Mouse (Mus musculus): ENCODE measurements around the gene Krt90. TPM values are rescaled to one million over a fixed set of nuclear protein-coding genes. Genes with fewer than 3 reads are reported as not detected.

The Krt90 gene
- polyA plus RNA-seq, 1 experiment from 2014 or later = 0.16 TPM

DNA sequence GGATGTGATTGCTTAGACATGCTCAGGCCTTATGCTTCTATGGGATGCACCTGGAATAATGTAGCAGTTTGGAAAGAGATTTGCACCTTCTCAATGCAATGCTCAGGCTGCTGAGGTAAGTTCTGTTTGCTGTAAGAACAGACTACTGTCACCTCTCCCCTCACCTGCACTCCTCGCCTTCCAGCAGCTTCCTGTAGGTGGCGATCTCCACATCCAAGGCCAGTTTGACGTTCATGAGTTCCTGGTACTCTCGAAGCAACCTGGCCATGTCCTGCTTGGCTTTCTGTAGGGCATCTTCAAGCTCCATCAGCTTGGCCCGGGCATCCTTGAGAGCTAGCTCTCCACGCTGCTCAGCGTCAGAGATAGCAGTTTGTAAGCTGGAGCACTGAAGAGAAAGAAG lies 5.0 kb upstream of the Krt90 start:
- H3K27me3 ChIP-seq (ENCODE audit: control insufficient read depth, insufficient read depth, low read length) = peaks cover 21% of the 10 kb centered on the region
- no peak overlapping the region for H3K27ac ChIP-seq (ENCODE audit: low read depth, low read length)
- H3K4me3 ChIP-seq (ENCODE audit: low read depth, low read length) = no peak overlapping the region
- H3K36me3 ChIP-seq (ENCODE audit: control insufficient read depth, insufficient read depth, low read length) = no peaks in the 10 kb centered on the region
- 38% methylated on average over 7 of the region's 7 CpGs for WGBS (ENCODE audit: insufficient replicate concordance)
- no peak for ATAC-seq (replicated peaks; ENCODE audit: insufficient number of reproducible peaks, low FRiP score, low TSS enrichment)
- no peak overlapping the region for H3K4me2 ChIP-seq
- H3K9me3 ChIP-seq (replicated peaks; ENCODE audit: control insufficient read depth, low read length) = no peaks in the 10 kb centered on the region
- H3K9ac ChIP-seq (ENCODE audit: low read depth, low read length) = no peak overlapping the region
- H3K4me1 ChIP-seq (ENCODE audit: control insufficient read depth, insufficient read depth, low read length) = no peaks in the 10 kb centered on the region

- H3K9ac ChIP-seq (ENCODE audit: low read depth, low read length) = no peak overlapping the region
- H3K4me3 ChIP-seq (ENCODE audit: low read depth, low read length) = no peak overlapping the region
- H3K27me3 ChIP-seq (ENCODE audit: control insufficient read depth, insufficient read depth, low read length) = peaks cover 19% of the 10 kb centered on the region; the same call in 1 of the 2 replicates
- no peaks in the 10 kb centered on the region for H3K36me3 ChIP-seq (ENCODE audit: control insufficient read depth, insufficient read depth, low read length)
- ATAC-seq (replicated peaks; ENCODE audit: insufficient number of reproducible peaks, low FRiP score, low TSS enrichment) = no peak
- WGBS (ENCODE audit: insufficient replicate concordance) = 21% methylated on average over 7 of the region's 7 CpGs
- H3K4me2 ChIP-seq = no peak overlapping the region
- no peaks in the 10 kb centered on the region for H3K9me3 ChIP-seq (replicated peaks; ENCODE audit: control insufficient read depth, low read length)
- no peak overlapping the region for H3K27ac ChIP-seq (ENCODE audit: low read depth, low read length)
- H3K4me1 ChIP-seq (ENCODE audit: control insufficient read depth, insufficient read depth, low read length) = no peaks in the 10 kb centered on the region
Observed at GRCm38 (mm10) chr15:101558034-101558646, 4.6 kb downstream of the Krt90 start.

DNA sequence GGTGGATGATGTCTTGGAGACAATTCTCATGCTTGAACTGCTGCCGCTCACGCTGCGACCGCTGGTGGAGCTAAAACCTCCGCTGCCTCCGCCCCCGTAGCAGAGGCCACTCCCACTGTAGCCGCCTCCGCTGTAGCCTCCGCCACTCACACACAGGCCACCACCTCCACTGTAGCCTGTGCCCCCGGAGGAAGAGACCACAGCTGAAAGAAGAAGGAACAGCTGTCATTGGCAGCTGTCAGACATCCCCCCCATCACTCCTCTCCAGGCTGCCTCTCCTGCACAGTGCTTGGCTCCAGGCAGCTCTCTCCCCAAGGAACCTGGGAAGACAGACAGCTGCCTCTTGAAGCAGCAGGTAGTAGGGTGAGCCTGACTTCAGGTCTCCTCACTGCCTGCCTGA lies 9.6 kb downstream of the Krt90 start:
- Histone ChIP-seq H3K27ac (ENCODE audit: low read depth, low read length) (no peak overlapping the region), H3K9ac (ENCODE audit: low read depth, low read length) (no peak overlapping the region), H3K9me3 (replicated peaks; ENCODE audit: control insufficient read depth, low read length) (no peaks in the 10 kb centered on the region), H3K36me3 (ENCODE audit: control insufficient read depth, insufficient read depth, low read length) (no peaks in the 10 kb centered on the region), H3K4me2 (peak overlapping the region; percentile 16; the same call in 1 of the 2 replicates), H3K4me3 (ENCODE audit: low read depth, low read length) (no peak overlapping the region), H3K4me1 (ENCODE audit: control insufficient read depth, insufficient read depth, low read length) (no peaks in the 10 kb centered on the region), H3K27me3 (ENCODE audit: control insufficient read depth, insufficient read depth, low read length) (peaks cover 44% of the 10 kb centered on the region)
- no peak for ATAC-seq (replicated peaks; ENCODE audit: insufficient number of reproducible peaks, low FRiP score, low TSS enrichment)
- under 1% methylated on average over 11 of the region's 11 CpGs for WGBS (ENCODE audit: insufficient replicate concordance)

GRCm38 (mm10) chr15:101552188-101552587 lies 10.6 kb downstream of the Krt90 start:
- 84% methylated on average over 8 of the region's 8 CpGs for WGBS (ENCODE audit: insufficient replicate concordance)
- Histone ChIP-seq H3K27me3 (ENCODE audit: control insufficient read depth, insufficient read depth, low read length) (peaks cover 44% of the 10 kb centered on the region), H3K9ac (ENCODE audit: low read depth, low read length) (no peak overlapping the region), H3K9me3 (replicated peaks; ENCODE audit: control insufficient read depth, low read length) (no peaks in the 10 kb centered on the region), H3K4me2 (no peak overlapping the region), H3K36me3 (ENCODE audit: control insufficient read depth, insufficient read depth, low read length) (no peaks in the 10 kb centered on the region), H3K4me1 (ENCODE audit: control insufficient read depth, insufficient read depth, low read length) (no peaks in the 10 kb centered on the region), H3K27ac (ENCODE audit: low read depth, low read length) (no peak overlapping the region), H3K4me3 (ENCODE audit: low read depth, low read length) (no peak overlapping the region)
- ATAC-seq (replicated peaks; ENCODE audit: insufficient number of reproducible peaks, low FRiP score, low TSS enrichment) = no peak

DNA sequence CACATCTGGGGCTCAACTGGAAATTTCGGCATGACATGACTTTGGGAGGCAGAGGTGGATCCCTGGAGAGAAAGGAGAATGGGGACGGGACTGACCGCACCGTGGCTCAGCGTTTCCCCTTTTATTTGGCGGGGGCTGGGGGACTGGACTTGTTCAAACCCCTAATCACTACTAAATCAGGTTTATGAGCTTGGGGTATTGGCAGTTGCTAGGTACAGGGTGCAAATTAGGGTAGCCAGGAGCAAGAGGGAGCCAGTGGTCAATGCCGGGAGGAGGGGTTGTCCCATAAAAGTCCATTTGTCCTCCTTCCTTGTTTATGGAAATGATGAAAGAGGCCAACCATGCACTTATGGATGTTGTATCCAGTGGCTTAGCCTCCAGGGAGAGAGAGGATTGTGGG lies 12.2 kb downstream of the Krt90 start, which contains the start of gene Krt82:
Gene Krt82 (minus strand): TSS at position 101 of the 400 bp plus-strand sequence.
- H3K4me1 ChIP-seq (ENCODE audit: control insufficient read depth, insufficient read depth, low read length) = no peaks in the 10 kb centered on the region
- no peaks in the 10 kb centered on the region for H3K9me3 ChIP-seq (replicated peaks; ENCODE audit: control insufficient read depth, low read length)
- no peak within 1 kb of the TSS for H3K4me2 ChIP-seq
- H3K27ac ChIP-seq (ENCODE audit: low read depth, low read length) = no peak within 1 kb of the TSS
- ATAC-seq (replicated peaks; ENCODE audit: insufficient number of reproducible peaks, low FRiP score, low TSS enrichment) = no peak
- no peak within 1 kb of the TSS for H3K4me3 ChIP-seq (ENCODE audit: low read depth, low read length)
- WGBS (ENCODE audit: insufficient replicate concordance) = 83% methylated on average over 7 of the region's 7 CpGs
- peaks cover 44% of the 10 kb centered on the region for H3K27me3 ChIP-seq (ENCODE audit: control insufficient read depth, insufficient read depth, low read length)
- no peak within 1 kb of the TSS for H3K9ac ChIP-seq (ENCODE audit: low read depth, low read length)
- H3K36me3 ChIP-seq (ENCODE audit: control insufficient read depth, insufficient read depth, low read length) = no peaks in the 10 kb centered on the region

- H3K4me2 ChIP-seq = no peak overlapping the region
- no peak overlapping the region for H3K4me3 ChIP-seq (ENCODE audit: low read depth, low read length)
- H3K27me3 ChIP-seq (ENCODE audit: control insufficient read depth, insufficient read depth, low read length) = peaks cover 8% of the 10 kb centered on the region
- H3K4me1 ChIP-seq (ENCODE audit: control insufficient read depth, insufficient read depth, low read length) = no peaks in the 10 kb centered on the region
- H3K36me3 ChIP-seq (ENCODE audit: control insufficient read depth, insufficient read depth, low read length) = no peaks in the 10 kb centered on the region
- no peaks in the 10 kb centered on the region for H3K9me3 ChIP-seq (replicated peaks; ENCODE audit: control insufficient read depth, low read length)
- no peak overlapping the region for H3K9ac ChIP-seq (ENCODE audit: low read depth, low read length)
- ATAC-seq (replicated peaks; ENCODE audit: insufficient number of reproducible peaks, low FRiP score, low TSS enrichment) = no peak
- H3K27ac ChIP-seq (ENCODE audit: low read depth, low read length) = no peak overlapping the region
- WGBS (ENCODE audit: insufficient replicate concordance) = 80% methylated on average over 3 of the region's 3 CpGs
Observed at GRCm38 (mm10) chr15:101544478-101544877, 18.3 kb downstream of the Krt90 start.

DNA sequence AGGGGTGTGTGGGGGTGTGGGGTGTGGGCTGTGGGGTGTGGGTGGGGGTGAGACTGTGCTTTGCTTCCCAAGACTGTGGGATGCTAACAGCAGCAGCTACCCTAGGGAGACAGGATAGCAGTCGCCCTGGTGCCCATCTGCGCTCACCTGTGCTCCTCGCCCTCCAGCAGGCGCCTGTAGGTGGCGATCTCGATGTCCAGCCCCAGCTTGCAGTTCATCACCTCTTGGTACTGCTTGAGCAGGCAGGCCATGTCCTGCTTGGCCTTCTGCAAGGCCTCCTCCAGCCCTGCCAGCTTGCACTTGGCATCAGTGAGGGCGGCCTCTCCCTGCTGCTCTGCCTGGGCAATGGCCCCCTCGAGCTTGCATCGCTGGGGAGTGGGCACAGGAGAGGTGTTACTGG lies 20.2 kb downstream of the Krt90 start:
- Histone ChIP-seq H3K36me3 (ENCODE audit: control insufficient read depth, insufficient read depth, low read length) (no peaks in the 10 kb centered on the region), H3K9ac (ENCODE audit: low read depth, low read length) (no peak overlapping the region), H3K4me1 (ENCODE audit: control insufficient read depth, insufficient read depth, low read length) (no peaks in the 10 kb centered on the region), H3K27ac (ENCODE audit: low read depth, low read length) (no peak overlapping the region), H3K27me3 (ENCODE audit: control insufficient read depth, insufficient read depth, low read length) (peaks cover 8% of the 10 kb centered on the region), H3K4me3 (ENCODE audit: low read depth, low read length) (no peak overlapping the region), H3K4me2 (no peak overlapping the region), H3K9me3 (replicated peaks; ENCODE audit: control insufficient read depth, low read length) (no peaks in the 10 kb centered on the region)
- ATAC-seq (replicated peaks; ENCODE audit: insufficient number of reproducible peaks, low FRiP score, low TSS enrichment) = no peak
- WGBS (ENCODE audit: insufficient replicate concordance) = 50% methylated on average over 9 of the region's 9 CpGs

DNA sequence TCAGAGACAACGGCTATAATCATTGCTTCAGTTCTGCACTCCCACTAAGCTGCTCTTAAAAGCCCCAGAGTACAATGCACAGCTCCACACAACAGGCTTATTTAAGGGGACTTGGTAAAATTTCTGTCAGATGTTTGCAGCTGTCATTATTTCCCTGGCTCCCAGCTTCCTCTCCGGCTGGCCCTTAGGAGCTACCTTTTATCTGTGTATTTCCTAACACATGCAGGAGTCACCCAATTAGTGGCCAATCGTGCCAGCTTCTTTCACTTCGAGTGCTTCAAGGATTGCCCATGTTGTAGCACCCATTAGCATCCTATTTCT lies 24.2 kb downstream of the Krt90 start:
- WGBS (ENCODE audit: insufficient replicate concordance) = 55% methylated on average over 4 of the region's 4 CpGs
- no peak for ATAC-seq (replicated peaks; ENCODE audit: insufficient number of reproducible peaks, low FRiP score, low TSS enrichment)
- H3K9ac ChIP-seq (ENCODE audit: low read depth, low read length) = no peak overlapping the region
- no peaks in the 10 kb centered on the region for H3K36me3 ChIP-seq (ENCODE audit: control insufficient read depth, insufficient read depth, low read length)
- no peak overlapping the region for H3K27ac ChIP-seq (ENCODE audit: low read depth, low read length)
- H3K4me2 ChIP-seq = no peak overlapping the region
- H3K27me3 ChIP-seq (ENCODE audit: control insufficient read depth, insufficient read depth, low read length) = peaks cover 14% of the 10 kb centered on the region
- no peaks in the 10 kb centered on the region for H3K9me3 ChIP-seq (replicated peaks; ENCODE audit: control insufficient read depth, low read length)
- no peak overlapping the region for H3K4me3 ChIP-seq (ENCODE audit: low read depth, low read length)
- no peaks in the 10 kb centered on the region for H3K4me1 ChIP-seq (ENCODE audit: control insufficient read depth, insufficient read depth, low read length)

DNA sequence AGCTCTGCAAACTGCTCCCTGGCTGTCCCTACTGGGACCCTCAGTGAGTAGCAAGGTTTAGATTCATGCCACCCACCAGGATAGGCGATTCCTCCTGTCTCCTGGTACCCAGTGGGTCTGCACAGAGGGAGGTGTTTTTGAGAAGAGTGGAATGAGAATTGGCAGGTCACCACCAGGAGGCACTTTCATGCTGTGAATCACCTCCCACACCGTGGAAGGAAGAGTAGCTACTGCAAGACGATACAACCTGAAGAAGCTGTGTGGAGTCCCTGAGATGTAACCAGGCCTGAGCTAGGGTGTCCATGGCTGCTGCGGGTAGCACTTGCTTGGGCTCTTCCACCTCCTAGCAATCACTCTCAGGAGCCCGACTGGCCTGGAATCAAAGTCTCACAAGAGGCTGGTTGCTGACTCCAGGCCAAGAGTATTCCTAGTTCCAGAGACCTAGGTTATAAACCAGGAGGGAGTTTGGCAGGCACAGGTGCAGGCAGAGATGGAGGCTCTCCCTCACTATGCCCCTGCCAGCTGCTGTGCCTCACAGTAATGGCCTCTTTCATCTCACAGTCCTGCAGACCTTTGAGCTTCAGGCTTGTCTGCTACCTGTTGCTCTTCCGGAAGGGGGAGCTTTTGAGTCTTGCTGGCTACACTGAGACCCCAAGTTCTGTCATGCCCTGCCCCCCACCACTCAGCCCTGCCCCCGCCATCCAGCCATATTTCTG lies 24.7 kb downstream of the Krt90 start:
- ATAC-seq (replicated peaks; ENCODE audit: insufficient number of reproducible peaks, low FRiP score, low TSS enrichment) = no peak
- no peaks in the 10 kb centered on the region for H3K9me3 ChIP-seq (replicated peaks; ENCODE audit: control insufficient read depth, low read length)
- no peak overlapping the region for H3K9ac ChIP-seq (ENCODE audit: low read depth, low read length)
- H3K27me3 ChIP-seq (ENCODE audit: control insufficient read depth, insufficient read depth, low read length) = peaks cover 15% of the 10 kb centered on the region
- H3K4me1 ChIP-seq (ENCODE audit: control insufficient read depth, insufficient read depth, low read length) = no peaks in the 10 kb centered on the region
- H3K4me2 ChIP-seq = no peak overlapping the region
- no peak overlapping the region for H3K27ac ChIP-seq (ENCODE audit: low read depth, low read length)
- no peaks in the 10 kb centered on the region for H3K36me3 ChIP-seq (ENCODE audit: control insufficient read depth, insufficient read depth, low read length)
- H3K4me3 ChIP-seq (ENCODE audit: low read depth, low read length) = no peak overlapping the region
- WGBS (ENCODE audit: insufficient replicate concordance) = 41% methylated on average over 7 of the region's 7 CpGs

All from heart, embryonic 11.5 days (tissue).